Mouse (Mus musculus) heart, adult 2 months (tissue): ENCODE measurements around the gene Dab1. TPM values are rescaled to one million over a fixed set of nuclear protein-coding genes. Genes with fewer than 3 reads are reported as not detected.

Experiments used
- DNase-seq, 2 experiments: peaks; one replicate each; pipeline ENCODE4 v3.0.0; 2021
- H3K27ac ChIP-seq: fragments of 200-600 bp; 2 replicates; pipeline ENCODE4 v1.8.1; 2022
- H3K27me3 ChIP-seq: fragments of 200-500 bp; 2 replicates; pipeline ENCODE4 v1.6.1; 2012; ENCODE audit warnings: mild to moderate bottlenecking, low read length, inconsistent platforms, mixed read lengths; ENCODE audit not compliant: control insufficient read depth, insufficient read depth
- H3K36me3 ChIP-seq: fragments of 200-500 bp; 2 replicates; pipeline ENCODE4 v1.6.1; 2012; ENCODE audit warnings: low read length, inconsistent platforms; ENCODE audit not compliant: control insufficient read depth, insufficient read depth
- H3K4me1 ChIP-seq: fragments of 200-500 bp; 2 replicates; pipeline ENCODE4 v1.6.1; 2011; ENCODE audit warnings: low read length; ENCODE audit not compliant: control insufficient read depth, insufficient read depth
- H3K4me3 ChIP-seq: fragments of 200-600 bp; 2 replicates; pipeline ENCODE4 v1.8.1; 2022
- H3K79me2 ChIP-seq: fragments of 200-500 bp; replicated peaks from 2 replicates; pipeline ENCODE4 v1.6.1; 2012; ENCODE audit warnings: mild to moderate bottlenecking, inconsistent platforms, low read length, moderate library complexity, mixed read lengths; ENCODE audit not compliant: control insufficient read depth, insufficient read depth
- H3K9ac ChIP-seq: fragments of 200-500 bp; 2 replicates; pipeline ENCODE4 v1.6.1; 2012; ENCODE audit warnings: low read depth, mild to moderate bottlenecking, control low read depth, inconsistent platforms, low read length, mixed read lengths
- CTCF ChIP-seq: fragments of 200-600 bp; IDR thresholded peaks from 2 replicates; pipeline ENCODE4 v1.8.1; 2022; ENCODE audit warnings: antibody characterized with exemption, mild to moderate bottlenecking, moderate library complexity
- EP300 ChIP-seq: fragments of 200-500 bp; IDR thresholded peaks from 2 replicates; pipeline ENCODE4 v1.6.1; 2011; ENCODE audit warnings: low read depth, low read length, control low read depth; ENCODE audit not compliant: insufficient read depth
- POLR2A ChIP-seq: fragments of 200-500 bp; IDR thresholded peaks from 2 replicates; pipeline ENCODE4 v1.6.1; 2011; ENCODE audit warnings: mild to moderate bottlenecking, low read depth, low read length, control low read depth; ENCODE audit not compliant: insufficient read depth
- WGBS: fragments of 180-500 bp; shearing (Covaris S2); methylation state at CpG from one replicate; pipeline ENCODE4 v1.1.7; 2018; 5-methylcytosine and 5-hydroxymethylcytosine counted together
- intact Hi-C: fragments of 180-260 bp; cut with DNase I; formaldehyde crosslinking; loops from one replicate; pipeline ENCODE4 v1.15.1; 2025
- polyA plus RNA-seq: library from polyadenylated mRNA; depleted of rRNA; stranded (reverse); fragments of >200 nt; gene quantifications from 2 replicates; pipeline ENCODE4 v1.2.3, GENCODE M21; 2012
- total RNA-seq, 2 experiments: library from RNA; stranded (reverse); gene quantifications; 2 replicates each; pipeline ENCODE4 v1.2.3; 2021

The Dab1 gene
- total and polyA plus RNA-seq, 3 experiments, result 0.21 TPM; not detected in 2

GRCm38 (mm10) chr4:104656728-104657127 is 1037.6 kb downstream of the Dab1 start:
- intact Hi-C loops, result no loop called here
- WGBS, result 62% methylated on average over 7 of the region's 7 CpGs
- no peaks in the 10 kb centered on the region for H3K79me2 ChIP-seq
- peak overlapping the region; percentile 37 for H3K27ac ChIP-seq
- H3K4me3 ChIP-seq, result no peak overlapping the region
- H3K36me3 ChIP-seq, result no peaks in the 10 kb centered on the region
- TF ChIP-seq POLR2A, result no peak
- TF ChIP-seq CTCF, result no peak
- no peak for TF ChIP-seq EP300
- no peak overlapping the region for H3K9ac ChIP-seq
- H3K27me3 ChIP-seq, result no peaks in the 10 kb centered on the region
- peaks cover 1% of the 10 kb centered on the region; the same call in 1 of the 2 replicates for H3K4me1 ChIP-seq
- peak; percentile 33 to 34 for DNase-seq

DNA sequence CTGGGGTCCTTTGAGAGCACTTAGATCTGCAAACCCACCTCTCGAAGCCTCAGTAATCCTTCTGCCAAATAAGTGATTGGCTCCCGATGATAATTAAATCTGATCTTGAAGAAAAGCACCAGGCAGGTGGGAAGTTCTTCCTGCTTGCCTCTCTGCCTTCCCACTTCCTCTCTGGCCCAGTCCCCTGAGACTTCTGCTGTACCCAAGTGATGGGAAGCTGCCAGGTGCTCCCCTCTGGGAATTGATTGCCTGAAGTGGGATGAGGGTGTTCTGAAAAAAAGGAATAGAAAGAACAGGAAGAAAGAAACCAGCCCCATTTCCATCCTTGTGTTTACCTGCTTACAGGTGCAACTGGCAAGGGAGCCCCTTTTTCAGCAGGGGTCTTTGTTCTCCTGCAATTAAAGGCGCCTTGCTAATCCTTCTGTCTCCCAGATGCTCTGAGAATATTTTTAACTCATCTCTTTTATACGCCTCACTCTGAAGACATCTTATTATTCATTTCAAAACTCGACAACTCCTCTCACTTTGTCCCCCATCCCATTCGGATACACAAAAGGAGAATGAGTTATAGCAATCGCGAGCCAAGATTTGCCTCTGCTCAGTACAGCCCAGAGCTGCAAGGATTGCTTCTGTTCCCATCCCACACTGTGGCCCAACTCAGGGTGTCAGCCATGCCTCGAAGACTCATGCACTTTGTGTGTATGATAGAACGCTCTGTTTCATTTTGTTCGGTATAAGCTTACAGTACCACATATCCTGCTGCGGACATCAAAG is 1043.9 kb downstream of the Dab1 start:
- Histone ChIP-seq H3K4me1 (no peaks in the 10 kb centered on the region), H3K27ac (no peak overlapping the region), H3K36me3 (no peaks in the 10 kb centered on the region), H3K27me3 (no peaks in the 10 kb centered on the region), H3K4me3 (no peak overlapping the region), H3K9ac (no peak overlapping the region), H3K79me2 (no peaks in the 10 kb centered on the region)
- 72% methylated on average over 12 of the region's 12 CpGs for WGBS
- intact Hi-C loops, result loop anchor here (5.0 kb wide), 1 partner anchor 49 kb away; no protein-coding TSS in a partner anchor
- TF ChIP-seq CTCF (no peak), EP300 (no peak), POLR2A (no peak)
- DNase-seq, result no peak

- intact Hi-C loops, result loop anchor here (5.0 kb wide), 1 partner anchor 227 kb away; no protein-coding TSS in a partner anchor
- TF ChIP-seq EP300, result no peak
- peak; percentile 54 for TF ChIP-seq CTCF
Observed at GRCm38 (mm10) chr4:104665553-104665952, 1046.4 kb downstream of the Dab1 start.

GRCm38 (mm10) chr4:104666831-104667551 is 1047.8 kb downstream of the Dab1 start:
- WGBS, result 90% methylated on average over 10 of the region's 10 CpGs
- TF ChIP-seq CTCF, result no peak
- no peak for TF ChIP-seq EP300
- no peak for TF ChIP-seq POLR2A
- H3K4me1 ChIP-seq, result no peaks in the 10 kb centered on the region
- no peak overlapping the region for H3K9ac ChIP-seq
- H3K27me3 ChIP-seq, result no peaks in the 10 kb centered on the region
- H3K4me3 ChIP-seq, result no peak overlapping the region
- DNase-seq, result no peak
- no peaks in the 10 kb centered on the region for H3K36me3 ChIP-seq
- intact Hi-C loops, result loop anchor here (5.0 kb wide), 1 partner anchor 225 kb away; no protein-coding TSS in a partner anchor
- H3K79me2 ChIP-seq, result no peaks in the 10 kb centered on the region
- H3K27ac ChIP-seq, result no peak overlapping the region

More at GRCm38 (mm10) chr4:104665553-104665952, 1046.4 kb downstream of the Dab1 start:
- Histone ChIP-seq H3K27ac (no peak overlapping the region), H3K4me1 (no peaks in the 10 kb centered on the region), H3K79me2 (no peaks in the 10 kb centered on the region), H3K36me3 (no peaks in the 10 kb centered on the region), H3K4me3 (no peak overlapping the region), H3K27me3 (no peaks in the 10 kb centered on the region), H3K9ac (no peak overlapping the region)
- peak; percentile 5 to 32 for DNase-seq

- 79% methylated on average over 6 of the region's 6 CpGs for WGBS
- no peak for DNase-seq
- TF ChIP-seq CTCF, result no peak
- no peak for TF ChIP-seq POLR2A
- TF ChIP-seq EP300, result no peak
- Histone ChIP-seq H3K27ac (no peak overlapping the region), H3K4me1 (no peaks in the 10 kb centered on the region), H3K79me2 (no peaks in the 10 kb centered on the region), H3K4me3 (no peak overlapping the region), H3K36me3 (no peaks in the 10 kb centered on the region), H3K27me3 (no peaks in the 10 kb centered on the region), H3K9ac (no peak overlapping the region)
- intact Hi-C loops, result loop anchor here (5.0 kb wide), 1 partner anchor 224 kb away; no protein-coding TSS in a partner anchor
Observed at GRCm38 (mm10) chr4:104668061-104668460, 1048.9 kb downstream of the Dab1 start.

DNA sequence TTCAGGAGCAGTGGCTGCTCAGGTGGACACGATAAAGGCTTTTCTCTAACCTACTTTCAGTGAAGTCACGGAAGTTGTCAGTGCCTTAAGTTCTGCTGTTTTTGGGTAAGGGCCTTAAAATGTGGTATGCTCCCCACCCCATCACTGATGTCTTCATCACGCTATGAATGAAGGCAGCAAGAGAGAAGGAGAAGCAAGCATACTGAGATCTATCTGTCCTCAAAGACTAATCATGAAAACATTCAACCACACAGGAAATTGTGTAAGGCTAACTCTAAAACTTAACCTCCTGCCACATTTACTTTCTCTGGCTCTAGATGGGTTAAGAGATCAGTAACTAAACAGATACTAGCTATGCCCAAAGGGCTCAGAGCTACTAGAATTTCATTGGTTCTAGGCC is 1050.2 kb downstream of the Dab1 start:
- Histone ChIP-seq H3K27me3 (no peaks in the 10 kb centered on the region), H3K4me1 (no peaks in the 10 kb centered on the region), H3K4me3 (no peak overlapping the region), H3K79me2 (no peaks in the 10 kb centered on the region), H3K36me3 (no peaks in the 10 kb centered on the region), H3K9ac (no peak overlapping the region), H3K27ac (no peak overlapping the region)
- TF ChIP-seq EP300 (no peak), CTCF (no peak), POLR2A (no peak)
- WGBS, result 76% methylated on average over 3 of the region's 3 CpGs
- no peak for DNase-seq
- intact Hi-C loops, result loop anchor here (5.0 kb wide), 1 partner anchor 223 kb away; no protein-coding TSS in a partner anchor
